ENCODE assay signal across 8 mouse cellular contexts in genomic region chr7:37772376-37773311, GRCm38 (mm10). TPM values are rescaled to one million over a fixed set of nuclear protein-coding genes. Genes with fewer than 3 reads are reported as not detected.
DNase-seq lines count a peak whose midpoint lies in the region; ATAC-seq and TF ChIP-seq lines count a peak whose summit lies in the region.

No protein-coding gene starts in this region.

- no peaks in the 10 kb centered on the region for H3K79me2 ChIP-seq in heart, adult 2 months (replicated peaks; ENCODE audit: control insufficient read depth, insufficient read depth, low read length)

- no peak for TF ChIP-seq CTCF in heart, adult 2 months (IDR thresholded peaks at IDR 0.05)

- no peaks in the 10 kb centered on the region for H3K4me1 ChIP-seq in heart, adult 2 months (ENCODE audit: control insufficient read depth, insufficient read depth, low read length)
- H3K4me1 ChIP-seq in hindbrain, embryonic 10.5 days (replicated peaks) = peaks cover 35% of the 10 kb centered on the region
- no peaks in the 10 kb centered on the region for H3K4me1 ChIP-seq in liver, embryonic 16.5 days (ENCODE audit: control insufficient read depth, low read depth, low read length)
- peaks cover 15% of the 10 kb centered on the region for H3K4me1 ChIP-seq in stomach, embryonic 15.5 days

- H3K4me2 ChIP-seq in liver, embryonic 16.5 days (ENCODE audit: low read depth, low read length) = peak overlapping the region; percentile 62
- H3K4me2 ChIP-seq in stomach, embryonic 15.5 days = peak overlapping the region; percentile 99

- peaks cover 9% of the 10 kb centered on the region; the same call in 1 of the 2 replicates for H3K27me3 ChIP-seq in heart, adult 2 months (ENCODE audit: control insufficient read depth, insufficient read depth, low read length)
- peaks cover 53% of the 10 kb centered on the region for H3K27me3 ChIP-seq in hindbrain, embryonic 10.5 days (ENCODE audit: insufficient read depth, poor library complexity, severe bottlenecking)
- peaks cover 72% of the 10 kb centered on the region for H3K27me3 ChIP-seq in liver, embryonic 16.5 days (ENCODE audit: control insufficient read depth, insufficient read depth, low read depth, low read length)
- peaks cover 54% of the 10 kb centered on the region for H3K27me3 ChIP-seq in stomach, embryonic 15.5 days (replicated peaks)

- TF ChIP-seq EP300 in heart, adult 2 months (IDR thresholded peaks at IDR 0.05; ENCODE audit: insufficient read depth, low read depth, low read length) = no peak

- no peak for DNase-seq in heart, adult 2 months
- DNase-seq in heart, postnatal 25 days (ENCODE audit: low spot score) = no peak
- peak; percentile 24 for DNase-seq in R1 (ENCODE audit: low read depth, low spot score)
- peak; percentile 71 for DNase-seq in embryo, embryonic 11 days
- DNase-seq in hindbrain, embryonic 10.5 days (ENCODE audit: low spot score) = peak; percentile 75
- DNase-seq in T-cell, adult 2 months (ENCODE audit: low spot score) = no peak

- intact Hi-C loops in heart, adult 2 months (cut with DNase I) = loop anchor here (5.0 kb wide), 1 partner anchor 165 kb away; no protein-coding TSS in a partner anchor
- intact Hi-C loops in heart, postnatal 25 days (cut with DNase I) = loop anchor here (10.0 kb wide), 1 partner anchor 162 kb away; no protein-coding TSS in a partner anchor

- WGBS in heart, adult 2 months = 2% methylated on average over 46 of the region's 46 CpGs
- under 1% methylated on average over 46 of the region's 46 CpGs for WGBS in hindbrain, embryonic 10.5 days
- WGBS in liver, embryonic 16.5 days (ENCODE audit: insufficient replicate concordance) = 1% methylated on average over 46 of the region's 46 CpGs
- under 1% methylated on average over 46 of the region's 46 CpGs for whole genome bisulfite sequencing in stomach, embryonic 15.5 days

- no peak for ATAC-seq in liver, embryonic 16.5 days (ENCODE audit: low read depth)
- no peak for ATAC-seq in stomach, embryonic 15.5 days (ENCODE audit: insufficient read depth, low FRiP score, low read depth)

- H3K9me3 ChIP-seq in hindbrain, embryonic 10.5 days = no peaks in the 10 kb centered on the region
- H3K9me3 ChIP-seq in liver, embryonic 16.5 days (replicated peaks; ENCODE audit: control insufficient read depth, low read length) = no peaks in the 10 kb centered on the region
- no peaks in the 10 kb centered on the region for H3K9me3 ChIP-seq in stomach, embryonic 15.5 days

- H3K36me3 ChIP-seq in heart, adult 2 months (ENCODE audit: control insufficient read depth, insufficient read depth, low read length) = no peaks in the 10 kb centered on the region
- H3K36me3 ChIP-seq in hindbrain, embryonic 10.5 days = no peaks in the 10 kb centered on the region
- no peaks in the 10 kb centered on the region for H3K36me3 ChIP-seq in liver, embryonic 16.5 days (ENCODE audit: control insufficient read depth, insufficient read depth)
- H3K36me3 ChIP-seq in stomach, embryonic 15.5 days = no peaks in the 10 kb centered on the region

- peak overlapping the region; percentile 58 for H3K4me3 ChIP-seq in heart, adult 2 months
- peak overlapping the region; percentile 80 for H3K4me3 ChIP-seq in hindbrain, embryonic 10.5 days
- no peak overlapping the region; the same call in 1 of the 2 replicates for H3K4me3 ChIP-seq in liver, embryonic 16.5 days (ENCODE audit: low read depth, low read length)
- H3K4me3 ChIP-seq in stomach, embryonic 15.5 days (replicated peaks) = peak overlapping the region; percentile 57

- H3K27ac ChIP-seq in heart, adult 2 months = no peak overlapping the region; the same call in 1 of the 2 replicates
- H3K27ac ChIP-seq in hindbrain, embryonic 10.5 days = peak overlapping the region; percentile 97
- H3K27ac ChIP-seq in liver, embryonic 16.5 days (ENCODE audit: low read length) = no peak overlapping the region
- peak overlapping the region; percentile 79; the same call in 1 of the 2 replicates for H3K27ac ChIP-seq in stomach, embryonic 15.5 days

- TF ChIP-seq POLR2A in heart, adult 2 months (IDR thresholded peaks at IDR 0.05; ENCODE audit: insufficient read depth, low read depth, low read length) = no peak

- no peak overlapping the region for H3K9ac ChIP-seq in heart, adult 2 months (ENCODE audit: low read depth, low read length)
- H3K9ac ChIP-seq in liver, embryonic 16.5 days (ENCODE audit: low read depth, low read length) = no peak overlapping the region
- no peak overlapping the region for H3K9ac ChIP-seq in stomach, embryonic 15.5 days

RNA-seq across cellular contexts. Expression of gene Zfp536, which starts 0.8 kb away (rescaled TPM):
- total RNA-seq in heart, adult 2 months (2021) = 10 to 100 TPM in 1 of 2 experiments, 1 to 10 TPM in 1; 7.7 to 10.1 TPM
- 3.1 and 3.8 TPM in 2 replicates for polyA plus RNA-seq in heart, adult 2 months (2012; rRNA removed)
- 10 to 100 TPM in 1 of 2 experiments, 1 to 10 TPM in 1; 7.4 to 10.1 TPM for total RNA-seq in heart, postnatal 25 days (2021)
- polyA plus RNA-seq in hindbrain, embryonic 10.5 days (2016; fragmentation: Nextera tagmentation; extraction: Ambion mirVana) = 32.2 and 40.7 TPM in 2 replicates
- 0.04 and 0.14 TPM in 2 replicates for polyA plus RNA-seq in liver, embryonic 16.5 days (2015; fragmentation: Nextera tagmentation; extraction: Ambion mirVana)
- polyA plus RNA-seq in stomach, embryonic 15.5 days (2015; fragmentation: Nextera tagmentation; extraction: Ambion mirVana) = 12.8 and 14.0 TPM in 2 replicates

Comparison
In these comparisons a context has a peak if more than half of its experiments do, and no peak if none do; other contexts are left out.
1. DNase-seq: peak in R1 (single experiment), embryo, embryonic 11 days (single experiment) and hindbrain, embryonic 10.5 days (single experiment); none in heart, adult 2 months (0 of 2), heart, postnatal 25 days (single experiment) and T-cell, adult 2 months (single experiment).
2. H3K27ac ChIP-seq: peak in hindbrain, embryonic 10.5 days (single experiment) and stomach, embryonic 15.5 days (single experiment); none in heart, adult 2 months (single experiment) and liver, embryonic 16.5 days (single experiment).